Mouse (Mus musculus): ENCODE data around the gene Atp2b4.

DNA sequence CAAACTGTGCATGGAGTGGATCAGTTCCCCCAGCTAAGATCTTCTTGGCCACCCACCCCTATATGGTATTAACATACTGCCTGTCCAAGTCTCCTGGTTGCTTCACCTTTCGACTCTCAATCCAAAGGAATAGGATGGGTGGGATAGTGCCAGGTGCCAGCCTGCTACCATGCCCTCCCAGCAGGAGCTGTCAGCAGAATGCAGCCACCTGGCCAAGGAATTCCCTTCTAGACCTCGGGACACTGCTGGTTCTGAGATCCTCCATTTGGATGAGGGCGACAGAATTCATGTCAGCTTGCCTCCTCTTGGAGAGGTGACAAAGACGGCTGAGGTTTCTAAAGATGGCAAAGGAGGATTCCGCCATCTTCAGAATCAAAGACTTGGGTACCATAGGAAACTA lies 32.8 kb downstream of the Atp2b4 start:
- TF ChIP-seq POLR2A (IDR thresholded peaks at IDR 0.05; ENCODE audit: low read depth, low read length) (no peak), CTCF (IDR thresholded peaks at IDR 0.05; ENCODE audit: extremely low read depth, insufficient read depth, insufficient read length, insufficient replicate concordance) (no peak)
